Mouse (Mus musculus): ENCODE measurements around the gene Nceh1. TPM values are rescaled to one million over a fixed set of nuclear protein-coding genes. Genes with fewer than 3 reads are reported as not detected.
"Not testable (repeated sequence)": the region's sequence is repeated elsewhere in the genome, so short reads cannot be mapped to it uniquely, and the experiment has no call there.

Nceh1 gene
- total RNA-seq, 2 experiments from 2014 or later, result 10.7 to 13.6 TPM

DNA sequence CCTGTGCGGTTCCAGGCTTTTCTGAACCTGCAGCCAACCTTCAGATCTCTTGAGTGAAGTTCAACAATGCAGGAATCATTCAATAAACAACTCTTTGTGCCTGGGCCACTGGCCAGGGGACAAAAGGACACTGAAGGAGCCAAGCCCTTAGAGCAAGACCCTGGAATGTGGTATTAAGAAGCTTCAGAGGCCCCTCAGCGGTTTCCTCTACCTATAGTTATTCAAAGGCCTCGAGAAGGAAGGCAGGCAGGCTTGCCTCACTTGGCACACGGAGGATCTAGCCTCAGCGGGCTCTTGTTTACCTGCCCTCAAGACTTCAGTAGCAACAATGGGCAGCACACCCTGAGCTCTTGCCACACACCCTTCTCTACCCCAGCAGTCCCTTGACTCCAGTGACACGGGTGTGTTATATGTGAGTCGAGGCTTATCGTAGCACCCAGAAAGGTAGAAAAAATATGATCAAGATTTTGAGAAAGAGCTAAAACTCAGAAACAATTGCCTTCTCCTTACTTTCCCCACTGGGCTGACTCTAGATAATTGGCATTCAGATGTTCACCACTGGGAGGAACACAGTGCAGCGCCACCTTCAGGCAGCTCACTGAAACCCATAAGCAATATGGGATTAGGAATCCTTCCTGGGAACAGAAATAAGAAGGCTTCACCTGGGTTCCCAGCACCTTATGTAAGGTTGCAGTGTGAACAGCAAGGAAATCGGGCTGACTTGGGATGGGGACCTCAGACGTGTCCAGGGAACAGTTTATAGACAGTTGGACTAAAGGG lies 46.0 kb downstream of the Nceh1 start:
- no peak for DNase-seq

DNA sequence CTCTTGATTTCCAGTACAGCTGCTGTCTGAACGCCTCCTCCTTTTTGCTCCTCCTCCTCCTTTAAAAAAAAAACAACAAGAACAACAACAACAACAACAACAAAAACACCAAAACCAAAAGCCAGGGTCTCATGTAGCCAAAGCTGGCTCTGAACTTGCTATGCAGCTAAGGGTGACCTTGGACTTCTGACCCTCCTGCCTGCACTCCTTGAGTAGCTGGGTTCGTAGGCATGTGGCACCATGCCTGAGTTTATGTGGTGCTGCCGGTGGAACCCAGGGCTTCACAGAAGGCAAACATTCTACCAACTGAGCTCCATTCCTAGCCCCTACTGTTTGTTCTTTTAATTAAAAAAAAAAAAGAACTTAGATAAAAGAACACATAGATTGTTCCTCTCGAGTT lies 50.6 kb downstream of the Nceh1 start:
- no peak for DNase-seq

DNA sequence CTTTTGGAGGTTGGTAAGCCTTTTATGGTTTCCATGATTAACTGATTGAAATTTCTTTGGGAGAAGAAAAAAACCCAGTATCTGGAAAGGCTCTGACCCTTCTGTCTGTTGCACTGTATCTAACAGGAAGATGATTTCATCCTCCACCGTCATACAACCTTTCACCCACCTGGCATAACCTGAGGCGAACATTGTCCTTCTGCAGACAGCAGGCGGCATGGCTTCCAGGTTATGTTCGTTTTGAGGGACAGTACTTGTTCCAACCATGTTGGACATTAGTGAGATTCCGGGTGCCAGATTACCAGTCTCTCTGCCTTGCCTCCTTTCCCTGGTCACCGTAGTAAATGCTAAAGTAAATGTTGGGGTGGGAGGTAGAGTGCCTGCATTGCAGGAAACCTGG lies 51.1 kb downstream of the Nceh1 start:
- DNase-seq, result no peak

- DNase-seq, result no peak
Measured at GRCm38 (mm10) chr3:27234976-27235375, 52.2 kb downstream of the Nceh1 start.

- DNase-seq, result peak; percentile 20
Measured at GRCm38 (mm10) chr3:27237226-27237625, 54.5 kb downstream of the Nceh1 start.

DNA sequence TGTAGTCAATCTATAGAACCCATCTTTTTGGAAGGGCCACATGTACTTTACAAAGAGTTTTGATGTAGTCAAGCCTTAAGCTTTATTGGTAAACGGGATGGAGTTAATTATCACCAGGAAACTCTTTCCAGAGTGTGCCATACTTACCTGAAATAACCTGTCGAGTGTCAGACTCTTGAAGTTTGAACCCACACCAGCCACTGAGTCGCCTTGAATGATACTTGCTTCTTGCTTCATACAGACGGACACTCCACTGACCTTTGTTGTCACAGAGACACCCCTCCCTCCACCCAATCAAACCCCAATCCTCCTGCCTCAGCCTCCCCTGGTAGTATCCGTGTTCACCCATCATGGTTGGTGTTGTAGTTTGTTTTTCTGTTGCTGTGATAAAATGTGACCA lies 55.8 kb downstream of the Nceh1 start:
- DNase-seq, result no peak

DNA sequence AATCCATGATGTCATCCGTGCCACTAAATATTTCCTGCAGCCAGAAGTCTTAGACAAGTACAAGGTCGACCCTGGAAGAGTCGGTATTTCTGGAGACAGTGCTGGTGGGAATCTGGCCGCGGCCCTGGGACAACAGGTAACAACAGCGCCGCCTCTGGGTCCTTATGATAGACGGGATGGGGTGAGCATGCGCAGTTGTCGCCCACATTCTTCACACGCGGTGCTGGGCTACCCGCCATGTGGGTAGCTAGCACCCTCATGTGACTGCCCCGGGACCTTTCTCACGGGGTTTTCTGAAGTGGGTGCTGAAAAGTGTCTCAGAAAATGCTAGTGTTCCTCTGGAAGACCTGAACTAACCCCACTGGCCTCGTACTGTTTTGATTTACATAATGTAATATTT lies 56.8 kb downstream of the Nceh1 start:
- no peak for DNase-seq

DNA sequence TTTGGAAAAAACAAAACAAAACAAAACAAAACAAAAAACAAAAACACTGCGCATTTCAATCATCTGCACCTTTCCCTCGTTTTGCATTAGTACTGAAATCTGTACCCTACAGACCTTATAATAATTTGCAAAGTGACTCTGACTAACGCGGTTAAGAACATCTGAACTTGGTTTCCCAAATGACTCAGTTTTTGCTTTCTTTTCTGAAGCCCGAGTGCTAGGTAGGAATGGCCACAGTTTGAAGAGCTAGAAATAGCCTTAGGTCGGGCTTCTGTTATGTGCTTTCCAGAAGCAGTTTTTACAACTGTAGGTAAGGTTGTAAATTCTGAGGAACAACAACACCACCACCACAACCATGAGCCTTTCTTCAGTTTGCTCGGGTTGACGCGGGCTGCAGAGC lies 59.1 kb downstream of the Nceh1 start:
- no peak for DNase-seq

DNA sequence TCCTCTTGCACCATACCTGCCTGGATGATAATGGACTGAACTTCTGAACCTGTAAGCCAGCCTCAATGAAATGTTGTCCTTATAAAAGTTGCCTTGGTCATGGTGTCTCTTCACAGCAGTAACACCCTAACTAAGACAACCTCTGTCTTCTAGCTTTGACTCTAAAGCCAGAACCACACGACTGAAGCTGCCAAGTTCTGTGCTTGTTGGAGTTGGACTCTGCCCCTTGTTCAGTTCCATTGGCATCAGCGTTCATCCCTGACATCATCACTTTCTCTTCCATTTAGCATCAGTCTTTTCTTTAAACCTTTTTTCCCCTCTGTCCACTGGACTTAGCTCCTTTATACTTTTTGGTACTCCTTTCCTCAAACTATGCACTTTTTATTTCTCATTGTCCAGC lies 63.4 kb downstream of the Nceh1 start:
- DNase-seq, result no peak

DNA sequence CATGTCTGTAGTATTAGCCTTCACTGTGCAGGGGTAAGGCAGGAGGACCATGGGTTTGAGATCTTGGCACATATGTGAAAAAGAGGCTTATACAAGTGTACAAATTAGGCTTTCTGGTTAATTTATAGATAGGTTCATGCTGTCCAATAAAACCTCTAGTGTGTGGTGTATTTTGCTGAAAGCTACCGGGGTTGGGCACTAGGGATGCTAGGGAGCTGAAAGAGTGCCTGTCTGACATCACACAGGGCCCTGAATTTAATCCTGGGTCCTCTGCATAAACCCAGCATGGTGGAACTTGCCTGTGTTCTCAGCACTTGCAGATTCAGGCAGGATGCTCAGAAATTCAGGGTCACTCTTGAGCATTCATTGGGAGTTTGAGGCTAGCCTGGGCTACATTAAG lies 65.0 kb downstream of the Nceh1 start:
- no peak for DNase-seq

GRCm38 (mm10) chr3:27249030-27249429 lies 66.3 kb downstream of the Nceh1 start:
- DNase-seq, result no peak

DNA sequence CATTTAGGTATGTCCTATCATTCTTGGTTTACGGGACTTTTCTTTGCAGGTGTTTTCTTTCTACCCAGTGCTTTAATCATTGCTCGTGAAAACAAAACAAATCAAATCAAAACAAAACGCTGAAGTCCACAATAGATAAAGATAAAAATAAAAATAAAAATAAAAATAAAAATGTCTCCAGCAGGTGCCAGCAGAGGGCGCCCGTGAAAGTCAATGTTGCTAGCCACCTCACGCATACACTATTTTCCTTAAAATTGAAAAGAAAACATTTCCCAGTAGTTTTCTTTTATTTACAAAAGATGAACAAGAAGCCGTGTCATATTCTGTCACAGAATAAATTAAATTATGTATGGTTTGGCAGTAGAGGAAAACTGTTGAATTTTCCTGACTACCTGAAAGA lies 68.2 kb downstream of the Nceh1 start:
- DNase-seq, result no peak

- no peak for DNase-seq
Measured at GRCm38 (mm10) chr3:27258461-27258860, 75.7 kb downstream of the Nceh1 start.

GRCm38 (mm10) chr3:27260393-27260792 lies 77.6 kb downstream of the Nceh1 start:
- no peak for DNase-seq

DNA sequence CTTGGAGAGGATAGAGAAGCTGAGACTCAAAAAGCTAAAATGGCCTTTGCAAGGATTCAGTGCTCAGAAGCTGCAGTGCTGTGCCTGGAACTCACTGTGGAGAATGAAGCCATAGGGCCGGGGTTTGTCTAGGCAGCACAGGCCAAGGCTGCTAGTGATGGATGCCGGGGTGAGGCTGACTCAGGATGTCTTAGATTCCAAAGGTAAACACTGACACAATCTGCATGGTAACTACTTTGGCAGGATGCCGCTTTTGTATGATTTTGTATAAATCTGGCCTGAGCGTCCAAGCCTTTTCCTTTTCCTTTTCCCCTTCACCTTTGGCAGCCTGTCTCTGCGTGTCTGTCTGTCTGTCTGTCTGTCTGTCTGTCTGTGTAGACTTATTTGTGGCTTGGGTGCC lies 84.6 kb downstream of the Nceh1 start:
- DNase-seq, result no peak

DNA sequence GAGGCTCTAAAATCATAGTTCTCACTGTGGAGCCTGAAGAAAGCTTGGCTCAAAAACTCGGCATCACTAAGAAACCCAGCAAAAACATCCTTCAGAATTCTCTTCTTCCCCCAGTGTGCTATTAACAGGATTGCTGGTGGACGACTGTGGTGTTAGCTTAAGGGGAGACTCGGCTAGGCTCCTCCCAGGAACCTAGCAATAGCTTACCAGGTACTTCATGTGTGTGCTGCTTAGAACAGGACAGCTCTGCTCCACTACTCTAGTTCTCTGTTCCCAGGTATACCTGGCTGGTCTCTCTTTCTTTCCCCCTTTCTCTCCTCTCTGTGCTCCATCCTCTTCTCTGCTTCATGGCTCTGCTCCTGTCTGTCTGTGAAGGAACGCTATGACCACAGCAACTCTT lies 85.1 kb downstream of the Nceh1 start:
- DNase-seq, result no peak

DNA sequence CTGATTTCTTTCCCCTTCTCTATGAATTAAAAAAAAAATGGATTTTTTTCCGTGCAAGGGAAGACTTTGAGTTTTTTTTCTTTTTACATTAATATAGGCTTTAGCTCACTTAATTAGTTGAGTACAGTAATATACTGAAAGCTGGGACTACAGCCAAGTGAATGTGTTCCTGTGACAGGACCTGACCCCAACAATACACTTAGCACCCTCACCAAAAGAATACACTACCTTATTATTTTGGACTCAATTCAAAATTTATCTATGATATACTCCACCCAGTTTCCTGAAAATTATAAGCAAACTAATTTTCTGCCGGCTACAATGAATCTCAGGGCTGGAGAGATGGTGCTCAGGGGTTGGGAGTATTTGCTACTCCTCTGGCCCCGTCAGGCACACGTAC lies 86.4 kb downstream of the Nceh1 start:
- DNase-seq, result no peak

DNA sequence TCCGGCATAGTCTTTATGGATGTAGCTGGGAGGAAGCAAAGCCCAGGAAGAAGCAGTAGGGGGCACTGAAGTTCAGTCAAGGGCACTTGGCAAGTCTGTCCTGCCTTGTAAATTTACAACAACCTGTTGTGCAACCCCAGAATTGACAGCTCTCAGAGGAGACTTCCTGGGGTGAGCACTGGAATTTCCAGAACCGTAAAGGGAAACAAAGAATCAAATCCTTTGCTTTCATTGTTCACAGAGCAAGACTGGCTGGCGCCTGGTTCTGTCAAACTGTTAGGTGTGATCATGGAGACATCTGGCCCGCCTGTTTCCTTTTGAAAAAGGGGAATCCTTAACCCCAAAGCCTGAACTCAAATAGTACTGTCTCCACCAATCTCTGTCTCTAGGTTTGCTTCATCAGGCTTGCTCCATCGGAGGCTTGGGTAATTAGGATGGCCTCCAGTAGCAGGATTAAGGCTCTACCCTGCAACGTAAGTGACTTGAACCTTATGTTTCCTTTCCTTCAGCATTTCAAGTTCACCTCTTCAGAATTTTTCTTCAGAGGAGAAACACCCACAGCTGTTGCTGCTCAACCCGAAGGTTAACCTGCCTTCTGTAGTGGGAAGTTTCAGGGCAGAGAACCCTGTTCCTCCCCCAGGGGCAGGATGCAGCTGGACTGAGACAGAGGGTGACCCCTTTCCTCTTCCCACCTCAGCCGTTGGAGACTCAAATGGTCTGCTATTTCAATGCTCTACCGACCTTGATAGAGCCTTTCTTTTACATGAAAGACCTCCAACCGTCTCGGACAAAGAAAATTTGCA lies 87.6 kb downstream of the Nceh1 start:
- DNase-seq, result no peak

DNA sequence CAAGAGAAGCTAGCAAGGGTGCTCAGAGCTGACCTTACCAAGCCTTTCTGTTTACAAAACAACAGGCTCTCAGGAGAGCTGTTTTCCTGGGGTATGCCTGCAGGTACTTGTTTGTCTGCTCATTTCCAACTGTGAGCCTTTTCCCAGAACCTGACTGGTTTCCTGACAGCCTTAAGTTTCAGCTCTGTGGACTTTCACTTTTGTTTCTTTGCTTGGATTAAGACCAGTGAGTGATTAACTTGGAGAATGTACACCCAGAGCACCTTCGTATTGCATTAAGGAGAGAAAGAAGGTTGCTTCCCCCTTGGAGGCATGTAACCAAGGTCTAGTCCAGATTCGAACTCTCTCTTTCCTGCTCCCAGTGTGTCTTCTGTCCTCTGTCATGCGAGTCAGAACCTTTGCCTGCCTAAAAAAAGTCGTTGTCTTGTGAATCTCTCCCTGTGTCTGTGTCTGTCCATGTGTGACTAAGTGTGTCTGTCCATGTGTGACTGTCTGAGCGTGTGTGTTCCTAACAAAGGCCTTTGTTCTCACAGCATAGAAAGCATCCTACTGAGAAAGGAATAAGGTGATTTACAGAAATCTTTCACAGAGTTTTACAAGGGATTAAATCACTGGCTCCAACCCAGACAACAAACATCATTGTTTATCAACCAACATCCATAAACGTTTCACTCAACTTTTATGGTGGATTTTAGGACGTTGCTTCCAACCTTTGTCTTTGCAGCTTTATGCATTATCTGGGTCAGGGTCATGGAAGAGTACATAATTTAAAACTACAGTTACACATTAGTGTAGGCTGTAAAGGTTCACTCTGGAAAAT lies 90.4 kb downstream of the Nceh1 start:
- no peak for DNase-seq

DNA sequence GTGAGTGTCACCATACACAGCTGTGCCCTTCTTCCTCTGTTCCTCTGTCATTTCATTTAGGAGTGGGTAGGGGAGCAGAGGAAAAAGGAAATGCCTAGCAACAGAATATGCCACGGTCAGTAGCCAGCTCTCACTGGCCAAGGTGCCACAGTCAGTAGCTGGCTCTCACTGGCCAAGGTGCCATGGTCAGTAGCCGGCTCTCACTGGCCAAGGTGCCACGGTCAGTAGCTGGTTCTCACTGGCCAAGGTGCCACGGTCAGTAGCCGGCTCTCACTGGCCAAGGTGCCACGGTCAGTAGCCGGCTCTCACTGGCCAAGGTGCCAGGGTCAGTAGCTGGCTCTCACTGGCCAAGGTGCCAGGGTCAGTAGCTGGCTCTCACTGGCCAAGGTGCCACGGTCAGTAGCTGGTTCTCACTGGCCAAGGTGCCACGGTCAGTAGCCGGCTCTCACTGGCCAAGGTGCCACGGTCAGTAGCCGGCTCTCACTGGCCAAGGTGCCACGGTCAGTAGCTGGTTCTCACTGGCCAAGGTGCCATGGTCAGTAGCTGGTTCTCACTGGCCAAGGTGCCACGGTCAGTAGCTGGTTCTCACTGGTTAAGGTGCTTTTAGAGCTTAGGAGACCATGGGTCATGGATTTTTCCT lies 96.6 kb downstream of the Nceh1 start:
- DNase-seq, result not testable (repeated sequence)

- DNase-seq, result peak; percentile 39
Measured at GRCm38 (mm10) chr3:27280280-27280749, 97.5 kb downstream of the Nceh1 start.

DNA sequence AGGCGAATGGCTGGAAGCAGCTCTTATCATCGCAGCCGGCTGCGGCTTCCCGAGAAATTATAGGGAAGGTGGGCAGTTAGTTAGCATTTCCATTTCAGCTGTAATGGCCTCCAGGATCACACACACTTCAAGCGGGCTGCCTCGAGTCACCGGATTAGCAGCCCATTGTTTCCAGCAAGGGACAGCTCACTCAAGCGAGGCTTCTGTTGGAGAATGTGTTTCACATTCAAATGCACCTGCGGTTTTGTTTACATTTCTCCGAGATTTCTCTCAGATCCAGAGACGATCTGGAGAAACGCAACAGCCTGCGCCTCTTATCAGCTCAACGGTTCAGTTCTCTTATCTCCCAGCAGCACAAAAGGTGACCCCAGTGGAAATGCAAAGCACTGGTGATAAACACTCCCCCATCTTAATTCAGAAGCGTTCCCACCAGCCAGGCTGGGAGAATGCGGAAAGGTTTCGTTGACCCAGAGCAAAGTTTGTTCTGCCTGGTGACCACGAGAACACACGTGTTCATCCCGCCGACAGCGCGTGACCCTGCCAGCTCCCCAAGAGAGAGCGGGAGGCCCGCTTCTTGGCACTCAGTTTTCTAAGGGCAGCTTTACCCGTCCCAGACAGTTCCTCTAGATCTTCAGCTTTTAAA lies 100.4 kb downstream of the Nceh1 start:
- DNase-seq, result no peak
